Mouse (Mus musculus) lung, embryonic 14.5 days (tissue): ENCODE results near the gene Slc22a7. TPM values are rescaled to one million over a fixed set of nuclear protein-coding genes. Genes with fewer than 3 reads are reported as not detected.

ENCODE experiments used
- ATAC-seq: fragments of 200-750 bp; cut with Nextera tagmentation; 2 replicates; pipeline ENCODE4 v1.8.0; 2017; ENCODE audit warnings: mild to moderate bottlenecking, moderate TSS enrichment, moderate library complexity; ENCODE audit not compliant: insufficient read depth
- DNase-seq: peaks from one replicate; pipeline ENCODE4 v3.0.0-alpha.2; 2015
- H3K27ac ChIP-seq: fragments of 300-500 bp; sonication (generic); 2 replicates; pipeline ENCODE4 v1.5.1; 2014; ENCODE audit warnings: low read depth, mild to moderate bottlenecking, moderate library complexity
- H3K27me3 ChIP-seq: fragments of 300-500 bp; sonication (generic); 2 replicates; pipeline ENCODE4 v1.6.1; 2014; ENCODE audit warnings: low read length, control low read depth; ENCODE audit not compliant: insufficient read depth
- H3K36me3 ChIP-seq: fragments of 300-500 bp; sonication (generic); 2 replicates; pipeline ENCODE4 v1.6.1; 2014; ENCODE audit warnings: control low read depth; ENCODE audit not compliant: insufficient read depth
- H3K4me1 ChIP-seq: fragments of 300-500 bp; sonication (generic); 2 replicates; pipeline ENCODE4 v1.6.1; 2014; ENCODE audit warnings: antibody characterized with exemption, control low read depth; ENCODE audit not compliant: insufficient read depth
- H3K4me2 ChIP-seq: fragments of 300-500 bp; sonication (generic); 2 replicates; pipeline ENCODE4 v1.6.1; 2014; ENCODE audit warnings: mild to moderate bottlenecking
- H3K4me3 ChIP-seq: fragments of 300-500 bp; sonication (generic); 2 replicates; pipeline ENCODE4 v1.5.1; 2014; ENCODE audit warnings: low read depth, low read length
- H3K9ac ChIP-seq: fragments of 300-500 bp; sonication (generic); 2 replicates; pipeline ENCODE4 v1.6.1; 2014
- H3K9me3 ChIP-seq: fragments of 300-500 bp; sonication (generic); 2 replicates; pipeline ENCODE4 v1.6.1; 2016; ENCODE audit warnings: low read depth, low read length, control low read depth
- CTCF ChIP-seq: IDR thresholded peaks from 2 replicates; pipeline ENCODE4 v1.5.1; 2016; ENCODE audit warnings: antibody characterized with exemption, low read depth
- WGBS: fragments of 180-500 bp; shearing (Covaris S2); extraction: QIAGEN DNeasy Blood & Tissue Kit; methylation state at CpG from one replicate; pipeline ENCODE4 v1.1.7; 2014; 5-methylcytosine and 5-hydroxymethylcytosine counted together
- polyA plus RNA-seq: library from polyadenylated mRNA; unstranded; fragments of >200 nt; fragmentation: Nextera tagmentation; extraction: Ambion mirVana; gene quantifications from 2 replicates; pipeline ENCODE4 v1.2.1, GENCODE M21; 2014

The Slc22a7 gene
- polyA plus RNA-seq, 1 experiment from 2014 or later = not detected

DNA sequence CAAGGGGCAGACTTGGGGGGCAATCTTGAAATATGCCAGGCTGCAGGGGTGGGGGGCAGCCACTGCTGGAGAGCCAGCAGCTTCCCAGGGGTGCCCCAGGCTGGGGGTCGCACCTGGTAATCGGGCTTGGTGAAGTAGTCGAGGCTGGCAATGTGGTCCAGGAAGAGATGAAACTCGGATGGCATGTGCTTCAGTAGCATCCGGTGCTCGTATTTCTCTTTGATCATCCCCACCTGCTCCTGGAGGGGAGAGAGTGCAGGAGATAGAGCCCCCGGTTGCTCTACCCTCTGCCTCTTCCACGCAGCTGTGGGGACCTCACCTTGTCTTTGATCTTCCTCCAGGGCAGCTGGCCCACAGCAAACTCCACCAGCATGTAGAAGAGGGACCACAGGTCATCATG is 38.3 kb upstream of the Slc22a7 start:
- Histone ChIP-seq H3K9me3 (no peaks in the 10 kb centered on the region), H3K4me1 (no peaks in the 10 kb centered on the region), H3K9ac (no peak overlapping the region), H3K4me2 (no peak overlapping the region), H3K4me3 (no peak overlapping the region), H3K27me3 (no peaks in the 10 kb centered on the region; the same call in 1 of the 2 replicates), H3K27ac (no peak overlapping the region), H3K36me3 (no peaks in the 10 kb centered on the region)
- WGBS = 52% methylated on average over 8 of the region's 8 CpGs
- no peak for DNase-seq
- ATAC-seq = no peak
- TF ChIP-seq CTCF = no peak

GRCm38 (mm10) chr17:46467830-46468229 is 29.6 kb upstream of the Slc22a7 start:
- ATAC-seq (0 out of 2 replicates have a peak, but pooled peaks have one; percentile 18), DNase-seq (peak; percentile 21)
- Histone ChIP-seq H3K4me3 (no peak overlapping the region), H3K4me2 (no peak overlapping the region), H3K27ac (no peak overlapping the region), H3K27me3 (no peaks in the 10 kb centered on the region), H3K9me3 (no peaks in the 10 kb centered on the region), H3K4me1 (no peaks in the 10 kb centered on the region), H3K9ac (no peak overlapping the region), H3K36me3 (no peaks in the 10 kb centered on the region)
- WGBS = 57% methylated on average over 9 of the region's 9 CpGs
- no peak for TF ChIP-seq CTCF

DNA sequence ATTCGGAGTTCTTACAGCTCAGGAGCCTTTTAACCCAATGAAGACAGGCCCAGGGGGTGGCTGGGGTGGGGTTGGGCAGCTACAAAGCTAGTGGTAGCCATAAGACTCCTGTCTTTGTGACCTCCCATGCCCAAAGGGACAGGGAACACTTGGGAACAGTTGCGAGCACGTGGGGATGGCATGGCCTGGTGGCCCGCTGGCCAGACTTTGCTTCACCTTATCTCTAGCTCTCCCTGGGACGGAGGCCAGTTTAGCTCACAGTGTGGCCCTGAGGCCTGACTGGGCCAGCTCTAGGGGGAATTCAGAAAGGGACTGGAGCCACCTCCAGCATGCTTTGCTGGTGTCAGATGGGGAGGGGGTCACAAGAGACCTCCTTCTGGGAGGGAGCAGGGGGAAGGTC is 24.0 kb upstream of the Slc22a7 start:
- DNase-seq = no peak

DNA sequence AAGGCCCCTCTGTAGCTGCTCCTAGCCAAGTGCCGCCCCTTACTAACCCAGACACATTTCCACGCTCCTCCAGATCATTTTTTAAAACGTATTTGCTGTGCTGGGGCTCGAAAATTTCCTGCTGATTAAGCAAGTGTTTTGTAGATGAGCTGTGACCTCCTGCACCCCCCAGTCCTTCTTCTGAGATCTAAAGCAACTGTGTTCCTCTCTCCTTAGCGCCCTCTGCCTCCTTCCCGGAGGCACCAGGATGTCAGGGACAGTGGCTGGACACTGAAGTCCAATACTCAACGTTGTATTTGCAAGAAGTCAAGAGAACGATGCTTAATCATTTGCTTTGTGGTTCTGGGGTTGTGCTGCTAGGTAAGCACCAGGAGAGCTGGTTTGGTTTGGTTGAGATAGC is 23.1 kb upstream of the Slc22a7 start:
- peak overlapping the region; percentile 30 for H3K4me3 ChIP-seq
- peak overlapping the region; percentile 59 for H3K4me2 ChIP-seq
- no peaks in the 10 kb centered on the region for H3K4me1 ChIP-seq
- peaks cover 49% of the 10 kb centered on the region for H3K27me3 ChIP-seq
- DNase-seq = peak; percentile 49
- peak; percentile 28 for TF ChIP-seq CTCF
- H3K9ac ChIP-seq = no peak overlapping the region
- H3K9me3 ChIP-seq = no peaks in the 10 kb centered on the region
- ATAC-seq = no peak
- WGBS = 5% methylated on average over 8 of the region's 8 CpGs
- no peaks in the 10 kb centered on the region for H3K36me3 ChIP-seq
- H3K27ac ChIP-seq = no peak overlapping the region

More for the DNA sequence above, 24.0 kb upstream of the Slc22a7 start:
- Histone ChIP-seq H3K27ac (no peak overlapping the region), H3K4me1 (no peaks in the 10 kb centered on the region), H3K4me2 (no peak overlapping the region), H3K9ac (no peak overlapping the region), H3K9me3 (no peaks in the 10 kb centered on the region), H3K27me3 (peaks cover 42% of the 10 kb centered on the region), H3K4me3 (no peak overlapping the region), H3K36me3 (no peaks in the 10 kb centered on the region)
- TF ChIP-seq CTCF = no peak
- WGBS = 68% methylated on average over 5 of the region's 5 CpGs
- ATAC-seq = no peak

DNA sequence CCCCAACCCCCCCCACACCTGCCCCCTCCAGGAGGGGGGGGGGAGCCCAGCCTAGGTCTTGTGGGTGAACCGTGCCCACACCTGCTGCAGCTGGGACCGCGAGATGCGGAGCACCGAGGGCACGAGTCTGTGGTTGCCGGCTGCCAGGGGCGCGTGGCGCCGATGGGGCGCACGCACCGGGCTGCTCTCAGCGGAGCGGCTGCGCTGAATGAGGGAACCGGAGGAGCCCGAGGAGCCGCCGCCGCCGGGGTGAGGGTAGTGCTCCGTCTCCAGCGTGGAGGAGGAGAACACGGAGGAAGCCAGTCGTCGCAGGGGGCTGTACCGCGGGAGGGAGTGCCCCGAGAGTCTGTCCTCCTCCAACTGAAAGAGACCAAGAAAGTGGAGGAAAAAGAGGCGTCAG is 22.4 kb upstream of the Slc22a7 start:
- Histone ChIP-seq H3K36me3 (no peaks in the 10 kb centered on the region), H3K9ac (peak overlapping the region; percentile 39), H3K9me3 (no peaks in the 10 kb centered on the region), H3K27ac (no peak overlapping the region), H3K27me3 (peaks cover 56% of the 10 kb centered on the region), H3K4me2 (peak overlapping the region; percentile 59), H3K4me1 (no peaks in the 10 kb centered on the region), H3K4me3 (peak overlapping the region; percentile 30)
- TF ChIP-seq CTCF = no peak
- ATAC-seq (peak; percentile 32; the same call in 1 of the 2 replicates), DNase-seq (peak; percentile 28)
- under 1% methylated on average over 32 of the region's 32 CpGs for WGBS

DNA sequence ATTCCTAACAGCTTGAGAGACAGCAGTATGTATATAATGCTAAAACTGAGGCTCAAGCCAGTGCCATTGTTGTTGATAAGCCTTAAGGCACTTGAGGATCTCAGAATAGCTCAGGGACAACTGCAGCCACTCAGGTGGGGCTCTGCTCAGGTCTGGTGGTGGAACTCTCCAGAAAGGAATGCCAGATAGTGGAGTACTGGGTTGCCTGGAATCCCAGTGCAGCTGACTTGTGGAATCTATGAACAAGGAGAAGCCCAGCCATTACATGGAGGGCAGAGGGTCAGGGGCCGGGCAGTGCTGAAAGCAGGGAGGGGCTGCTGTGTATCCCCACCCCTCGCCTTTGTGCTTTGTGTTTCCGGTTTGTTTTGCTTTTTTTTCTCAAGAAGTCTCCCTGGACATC is 20.2 kb upstream of the Slc22a7 start:
- no peak for TF ChIP-seq CTCF
- Histone ChIP-seq H3K27ac (no peak overlapping the region), H3K4me3 (no peak overlapping the region), H3K27me3 (peaks cover 78% of the 10 kb centered on the region), H3K9ac (no peak overlapping the region), H3K9me3 (no peaks in the 10 kb centered on the region), H3K4me2 (no peak overlapping the region), H3K36me3 (no peaks in the 10 kb centered on the region), H3K4me1 (peaks cover 7% of the 10 kb centered on the region; the same call in 1 of the 2 replicates)
- DNase-seq (no peak), ATAC-seq (no peak)
- 24% methylated on average over 3 of the region's 3 CpGs for WGBS

- TF ChIP-seq CTCF = peak; percentile 64
- H3K27ac ChIP-seq = no peak overlapping the region
- WGBS = 12% methylated on average over 10 of the region's 10 CpGs
- H3K9me3 ChIP-seq = no peaks in the 10 kb centered on the region
- no peak overlapping the region for H3K9ac ChIP-seq
- H3K36me3 ChIP-seq = no peaks in the 10 kb centered on the region
- H3K4me3 ChIP-seq = no peak overlapping the region
- no peak overlapping the region for H3K4me2 ChIP-seq
- ATAC-seq (no peak), DNase-seq (peak; percentile 69)
- peaks cover 7% of the 10 kb centered on the region; the same call in 1 of the 2 replicates for H3K4me1 ChIP-seq
- H3K27me3 ChIP-seq = peaks cover 84% of the 10 kb centered on the region
These were observed 19.5 kb upstream of the Slc22a7 start for GRCm38 (mm10) chr17:46457791-46458190.
